Mouse (Mus musculus): Measurements from ENCODE around the gene Npnt.

Gene Npnt

DNA sequence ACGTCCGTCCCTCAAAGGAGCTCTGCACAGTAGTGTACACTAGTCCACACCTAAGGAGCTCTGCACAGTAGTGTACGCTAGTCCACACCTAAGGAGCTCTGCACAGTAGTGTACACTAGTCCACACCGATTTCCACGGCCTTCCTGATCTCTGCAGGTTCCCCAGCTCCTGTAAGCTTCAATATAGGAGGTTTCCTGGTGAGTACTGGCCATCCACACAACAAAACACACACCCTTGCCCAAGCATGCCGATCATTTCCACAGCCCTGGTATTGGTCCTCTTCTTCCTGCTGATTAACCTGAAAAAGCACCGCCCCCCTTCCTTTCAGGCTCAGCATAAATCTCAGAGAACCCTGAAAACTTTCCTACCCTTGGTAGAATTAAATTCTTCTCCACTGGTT lies 57.6 kb downstream of the Npnt start:
- DNase-seq (ENCODE audit: low spot score) = no peak

DNA sequence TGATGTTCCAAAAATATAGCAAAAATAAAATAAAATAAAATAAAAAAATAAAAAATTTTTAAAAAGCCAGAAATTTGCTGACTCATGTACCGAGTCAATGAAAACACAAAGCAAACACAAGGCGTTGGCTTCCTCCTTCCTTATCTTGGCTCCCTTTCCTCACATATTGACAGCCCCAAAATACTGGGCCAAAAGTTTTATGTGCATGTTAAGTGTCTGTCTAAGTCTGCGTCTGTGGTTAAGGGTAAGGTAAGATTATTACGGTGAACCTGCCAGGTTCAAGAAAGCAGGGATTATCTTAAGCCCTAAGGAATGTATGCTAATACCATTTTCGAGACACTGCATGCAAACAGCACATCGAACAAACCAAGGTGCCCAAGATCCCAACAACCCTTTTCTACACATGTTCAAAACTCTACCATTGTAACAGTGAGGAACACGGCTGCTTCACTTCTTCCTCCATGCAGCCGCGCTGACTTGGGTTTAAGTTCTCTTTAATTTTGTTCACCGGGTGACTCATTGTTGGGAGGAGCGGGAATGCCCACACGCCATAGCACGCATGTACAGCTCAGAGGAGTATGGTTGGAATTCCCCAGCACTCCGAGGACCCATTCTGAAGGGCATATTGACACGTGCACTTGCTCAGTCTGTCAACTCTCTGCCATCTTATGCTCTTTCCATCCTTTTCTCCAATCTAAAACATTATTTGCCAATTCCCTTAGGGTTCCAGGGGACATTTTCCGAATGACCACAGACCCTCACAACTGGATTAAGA lies 62.8 kb downstream of the Npnt start:
- no peak for DNase-seq (ENCODE audit: low spot score)

DNA sequence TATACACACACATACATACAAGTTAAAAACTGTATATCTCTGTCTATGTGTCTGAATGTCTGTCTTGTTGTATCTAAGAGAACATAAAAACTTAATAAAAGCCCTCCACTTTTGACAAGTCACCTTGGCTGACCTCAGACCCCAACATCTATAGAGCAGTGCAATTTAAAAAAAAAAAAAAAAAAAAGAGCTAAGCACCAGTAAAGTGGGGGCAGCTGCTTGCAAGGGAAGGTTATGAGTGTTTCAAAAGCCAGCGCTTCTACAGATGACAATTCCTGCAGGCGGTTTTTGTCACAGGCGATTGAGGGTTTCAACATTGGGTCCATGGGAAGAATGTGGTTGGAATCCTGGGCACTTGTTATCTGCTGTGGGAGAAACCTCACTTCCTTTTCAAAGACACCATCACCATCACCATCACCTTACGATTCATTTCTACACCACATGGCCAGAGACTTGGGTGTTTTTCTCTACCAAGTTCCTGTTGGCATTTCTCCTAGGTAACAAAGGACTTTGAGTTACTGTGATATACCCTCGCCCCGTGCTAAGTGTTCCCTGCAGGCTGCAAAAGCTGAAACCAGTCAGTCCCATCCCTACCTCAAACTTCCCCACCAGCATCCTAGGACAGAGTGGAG lies 63.6 kb downstream of the Npnt start:
- DNase-seq (ENCODE audit: low spot score) = no peak

DNA sequence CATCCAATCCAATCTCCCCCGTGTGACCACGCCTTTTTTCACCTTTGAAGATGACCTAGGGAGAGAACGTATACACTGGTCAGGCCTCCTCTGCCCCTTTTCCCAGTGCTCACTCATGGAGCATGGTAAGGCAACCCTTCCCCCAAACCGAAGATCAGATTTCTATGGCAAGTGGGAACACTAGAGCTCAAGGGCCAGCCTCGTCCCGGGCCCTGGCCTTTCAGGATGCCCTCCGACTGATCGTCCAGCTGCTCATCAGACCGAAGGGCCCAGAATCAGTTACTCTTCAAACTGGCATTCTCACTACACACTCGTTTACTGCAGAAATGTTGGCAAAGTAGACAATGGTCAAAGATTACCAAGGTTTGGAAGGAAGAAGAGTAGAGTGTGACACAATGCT lies 65.6 kb downstream of the Npnt start:
- DNase-seq (ENCODE audit: low spot score) = no peak

DNA sequence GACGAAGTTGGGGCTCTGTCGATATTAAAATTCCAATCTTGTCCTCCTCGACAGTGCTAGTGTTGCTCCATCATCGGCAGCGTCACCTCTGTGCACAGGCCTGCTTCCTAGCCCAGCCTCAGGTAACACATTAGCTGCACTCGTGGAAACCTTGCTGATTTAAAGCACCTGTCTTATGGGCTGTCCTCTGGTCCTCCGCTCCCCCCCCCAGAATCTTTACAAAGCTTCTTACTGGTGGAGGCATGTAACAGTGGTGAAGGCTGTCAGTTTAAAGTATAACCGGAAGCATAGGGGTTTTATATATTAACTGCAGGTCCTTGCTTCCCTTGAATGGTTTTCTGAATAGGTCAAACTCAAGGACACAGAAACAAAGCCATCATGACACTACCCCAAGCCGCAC lies 66.8 kb downstream of the Npnt start:
- no peak for DNase-seq (ENCODE audit: low spot score)

DNA sequence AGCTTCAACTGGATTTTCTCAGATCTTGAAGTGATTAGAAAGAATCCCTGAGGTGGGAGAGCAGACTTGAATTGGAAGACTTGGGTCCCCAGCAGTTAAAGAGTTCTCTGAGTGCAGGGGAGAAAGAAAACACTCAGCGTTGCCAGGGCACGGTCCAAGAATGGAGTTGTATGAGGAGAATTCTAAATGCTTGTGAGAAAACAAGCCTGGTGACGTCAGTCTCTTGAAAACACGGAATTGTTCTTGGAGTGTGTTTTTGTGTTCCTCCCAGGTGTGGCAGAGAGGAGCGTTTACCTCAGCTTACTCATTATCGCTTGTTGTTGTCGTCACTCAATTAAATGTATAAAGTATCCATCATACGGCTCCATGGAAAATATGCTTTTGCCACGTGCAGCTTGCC lies 69.3 kb downstream of the Npnt start:
- DNase-seq (ENCODE audit: low spot score) = no peak

DNA sequence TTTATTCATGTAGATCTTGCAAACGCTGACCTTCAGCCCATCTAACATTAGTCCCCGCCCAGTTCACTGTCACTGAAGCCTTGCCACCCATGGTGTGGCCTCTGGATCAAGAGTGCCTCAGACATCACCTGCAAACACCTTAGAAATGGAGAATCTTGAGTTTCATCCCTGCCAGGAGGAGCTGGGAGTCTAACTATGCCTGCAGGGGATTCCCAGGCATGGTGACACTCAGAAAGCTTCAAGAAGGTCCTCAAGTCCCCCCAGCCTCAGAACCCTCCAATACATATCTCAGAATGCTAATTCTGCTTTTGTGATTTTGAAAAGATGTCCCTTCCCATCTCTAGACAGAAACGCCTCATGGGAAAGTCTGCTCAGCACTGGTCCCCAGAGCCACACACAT lies 69.7 kb downstream of the Npnt start:
- no peak for DNase-seq (ENCODE audit: low spot score)

DNA sequence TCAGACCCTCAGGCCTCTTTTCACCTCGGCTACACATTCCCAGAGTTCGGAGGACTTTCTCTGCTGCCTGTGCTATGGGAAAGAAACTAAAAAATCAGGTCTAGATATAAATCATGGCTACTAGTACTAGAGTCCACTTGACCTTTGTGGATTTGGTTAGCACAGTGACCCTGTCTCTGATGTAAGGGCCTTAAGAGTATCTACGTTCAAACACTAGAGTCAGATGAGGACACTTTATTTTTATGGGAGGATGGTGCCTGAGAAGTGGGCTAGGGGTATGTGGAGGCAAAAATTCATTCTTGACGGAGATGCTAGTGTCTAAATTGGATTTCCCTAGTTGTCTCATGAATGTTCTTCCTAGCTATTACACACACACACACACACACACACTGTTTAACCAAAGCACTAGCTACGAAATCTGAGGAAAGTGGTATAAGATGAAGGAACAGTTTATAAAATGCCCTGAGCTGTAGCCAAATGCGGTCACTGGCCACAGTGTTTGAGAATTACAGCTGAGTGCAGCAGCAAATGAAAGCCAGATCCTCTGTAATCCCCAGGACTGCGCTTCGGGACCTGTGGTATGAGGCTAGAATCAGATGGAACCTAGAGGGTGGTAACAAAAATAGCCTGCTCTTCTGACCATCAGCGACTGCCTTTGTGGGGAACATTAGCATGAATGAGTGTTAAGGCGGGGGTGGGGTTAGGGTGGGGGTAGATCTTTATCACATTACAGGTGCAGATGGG lies 73.0 kb downstream of the Npnt start:
- no peak for DNase-seq (ENCODE audit: low spot score)

DNA sequence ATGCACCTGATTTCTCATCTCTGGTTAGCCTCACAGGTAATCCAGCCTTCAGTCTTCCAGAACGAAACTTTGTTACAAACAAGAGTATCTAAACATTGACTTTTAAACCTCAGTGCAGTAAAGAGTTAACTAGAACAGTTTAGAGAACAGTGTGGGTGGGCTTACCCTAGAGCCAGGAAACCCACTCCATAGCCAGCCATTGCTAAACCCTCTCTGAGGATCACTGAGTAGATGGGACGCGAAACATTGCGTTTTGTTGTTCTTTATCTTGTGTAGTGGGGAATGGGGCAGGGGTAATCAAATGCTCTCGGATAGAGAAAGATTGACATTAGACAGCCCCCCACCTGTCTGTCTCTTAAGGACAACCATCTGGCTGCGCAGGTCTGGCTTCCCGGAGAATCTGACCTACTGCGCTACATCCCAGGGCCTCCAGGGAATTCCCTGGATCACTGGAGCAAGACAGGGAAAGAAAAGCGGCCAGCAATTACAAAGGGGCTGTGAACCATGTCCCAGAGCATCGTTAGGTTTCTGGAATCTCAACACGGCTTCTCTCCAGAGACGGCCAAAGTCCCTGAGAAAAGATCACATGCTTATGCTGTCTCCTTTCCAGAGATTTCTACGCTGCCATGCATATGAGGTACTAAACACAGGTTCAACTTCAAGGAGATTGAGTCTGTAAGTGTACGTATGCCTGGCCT lies 73.9 kb downstream of the Npnt start:
- no peak for DNase-seq (ENCODE audit: low spot score)

DNA sequence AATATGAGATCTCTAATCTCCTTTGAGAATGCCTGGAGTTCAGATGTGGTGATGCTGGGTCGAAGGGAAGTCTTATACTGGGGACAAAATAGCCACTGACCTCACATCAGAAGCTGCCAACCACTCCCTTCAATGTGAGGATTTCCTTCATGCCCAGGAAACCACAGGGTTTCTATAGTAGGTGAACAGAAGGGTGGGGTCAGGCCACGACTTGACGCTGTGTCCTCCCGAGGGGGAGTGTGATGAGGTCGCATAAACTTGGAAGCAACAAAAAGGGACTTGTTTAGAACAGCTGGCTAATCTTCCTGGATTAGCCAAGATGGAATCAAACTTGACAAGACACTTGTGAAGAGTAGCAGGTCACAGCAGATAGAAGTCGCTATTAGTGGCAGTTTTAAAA lies 76.8 kb downstream of the Npnt start:
- DNase-seq (ENCODE audit: low spot score) = no peak

DNA sequence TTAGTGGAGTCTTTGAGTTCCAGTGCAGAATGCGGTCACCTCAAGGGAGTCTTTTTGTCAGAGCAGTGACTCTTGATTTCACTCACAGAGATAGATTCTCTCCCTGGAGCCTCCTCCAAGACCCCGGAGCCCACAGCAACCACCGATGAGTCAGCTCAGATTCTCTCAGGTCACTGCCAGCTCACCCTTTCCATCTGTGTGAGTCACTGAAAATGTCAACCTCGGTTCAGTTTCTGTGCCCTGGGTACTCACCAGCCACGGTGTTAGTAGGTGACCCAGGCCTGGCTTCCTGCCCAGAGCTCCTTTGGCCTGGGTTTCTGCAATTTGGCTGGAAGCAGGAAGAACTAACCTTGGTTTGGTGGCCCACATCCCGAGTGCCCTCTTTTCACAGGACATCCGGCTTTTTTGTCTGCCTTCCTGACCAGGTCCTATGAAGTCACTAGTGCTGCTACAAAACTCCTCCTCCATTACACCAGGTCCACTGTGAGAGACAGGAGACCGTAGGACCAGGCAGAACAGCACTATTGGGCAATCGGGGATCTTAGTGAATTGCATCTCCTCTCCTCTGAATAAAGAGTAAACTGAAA lies 78.7 kb downstream of the Npnt start:
- no peak for DNase-seq (ENCODE audit: low spot score)

DNA sequence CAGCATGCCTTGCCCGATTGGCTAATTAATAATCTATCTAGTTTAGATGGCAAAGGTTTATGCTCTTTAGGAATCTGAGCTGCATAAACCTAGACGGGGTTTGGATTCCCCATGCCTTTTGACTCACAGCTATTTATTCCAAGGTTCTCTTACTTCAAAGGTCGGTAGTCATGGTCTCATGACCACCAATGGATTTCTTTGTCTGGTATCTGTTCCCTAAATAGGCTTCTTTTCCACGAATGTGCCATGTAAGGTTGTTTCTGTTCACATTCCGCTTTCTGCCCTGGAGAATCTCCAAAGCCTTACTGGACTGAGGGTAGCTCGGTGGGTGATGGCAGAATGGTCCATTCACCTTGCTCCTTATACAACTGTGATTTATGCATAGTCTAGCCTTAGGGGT lies 80.0 kb downstream of the Npnt start:
- DNase-seq (ENCODE audit: low spot score) = no peak

DNA sequence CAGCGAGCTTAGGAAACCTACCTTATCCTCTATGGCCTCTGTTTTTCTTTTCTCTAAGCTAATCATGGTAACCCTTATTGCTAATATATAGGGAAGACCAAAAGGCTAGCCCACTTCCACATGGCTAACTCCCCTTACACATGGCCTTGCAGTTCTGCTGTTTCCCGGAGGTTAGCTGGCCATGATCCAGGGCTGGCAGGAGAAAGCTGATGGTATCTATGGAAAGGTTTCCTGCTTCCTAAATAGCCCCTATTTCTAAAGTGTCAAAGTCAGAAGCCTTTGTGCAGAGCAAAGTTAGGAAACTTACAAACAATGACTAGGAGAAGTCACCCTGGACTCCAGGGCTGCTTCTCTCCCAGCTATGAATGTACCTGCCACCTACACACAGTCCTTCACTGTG lies 81.3 kb downstream of the Npnt start:
- DNase-seq (ENCODE audit: low spot score) = no peak

DNA sequence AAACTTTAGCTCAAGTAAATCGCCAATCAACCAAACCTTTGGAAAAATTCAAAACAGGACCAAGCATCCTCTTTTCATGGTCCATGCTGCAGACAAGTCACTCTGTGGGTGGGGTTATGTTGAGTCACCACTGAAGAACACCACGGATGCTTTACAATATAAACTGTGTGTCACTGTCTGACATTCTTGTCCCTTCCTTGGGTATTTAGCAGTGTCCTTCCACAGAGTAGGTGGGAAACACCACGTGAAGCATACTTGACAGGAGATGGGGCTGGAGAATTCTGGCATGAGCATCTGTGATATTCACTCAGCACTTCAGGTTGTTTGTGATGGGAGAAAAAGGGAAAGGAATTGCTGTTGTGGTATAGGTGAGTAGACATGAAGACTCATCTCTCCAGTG lies 83.1 kb downstream of the Npnt start:
- no peak for DNase-seq (ENCODE audit: low spot score)

DNA sequence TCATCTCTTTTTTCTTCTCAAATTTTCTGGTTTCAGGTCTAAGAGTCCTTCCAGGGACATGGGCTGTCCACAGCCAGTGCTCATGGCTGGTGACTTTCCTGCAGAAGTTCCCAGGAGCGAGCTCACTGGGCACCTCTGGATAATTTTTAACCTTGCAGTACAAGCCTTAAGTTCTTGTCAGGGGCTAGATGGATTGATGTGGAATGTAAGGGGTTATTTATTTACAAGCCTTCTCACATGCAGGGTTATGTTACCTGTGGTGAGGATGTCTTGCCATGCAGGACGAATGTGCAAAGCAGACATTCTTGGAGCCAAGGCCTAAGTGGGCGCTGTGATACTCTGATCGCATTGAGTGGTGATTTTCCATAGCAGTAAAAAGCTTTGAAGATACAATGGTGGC lies 84.5 kb downstream of the Npnt start:
- DNase-seq (ENCODE audit: low spot score) = no peak

DNA sequence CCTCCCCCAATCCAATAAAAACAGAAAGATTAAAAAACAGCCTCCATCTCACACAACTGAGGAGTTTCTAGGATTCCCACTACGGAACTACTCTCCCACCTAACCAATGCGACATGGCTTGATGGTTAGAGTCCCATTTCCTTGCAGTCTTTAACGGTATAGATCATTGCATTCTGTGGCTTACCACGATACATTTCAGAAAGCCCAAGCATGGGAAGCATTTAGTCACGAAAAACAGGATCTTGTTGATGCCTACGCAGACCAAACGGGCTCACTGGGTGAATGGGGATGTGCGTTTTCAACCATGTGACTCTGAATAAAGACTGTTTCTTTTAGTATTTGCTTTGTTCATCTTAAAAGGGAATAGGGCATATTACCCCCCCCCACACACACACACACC lies 85.1 kb downstream of the Npnt start:
- no peak for DNase-seq (ENCODE audit: low spot score)

DNA sequence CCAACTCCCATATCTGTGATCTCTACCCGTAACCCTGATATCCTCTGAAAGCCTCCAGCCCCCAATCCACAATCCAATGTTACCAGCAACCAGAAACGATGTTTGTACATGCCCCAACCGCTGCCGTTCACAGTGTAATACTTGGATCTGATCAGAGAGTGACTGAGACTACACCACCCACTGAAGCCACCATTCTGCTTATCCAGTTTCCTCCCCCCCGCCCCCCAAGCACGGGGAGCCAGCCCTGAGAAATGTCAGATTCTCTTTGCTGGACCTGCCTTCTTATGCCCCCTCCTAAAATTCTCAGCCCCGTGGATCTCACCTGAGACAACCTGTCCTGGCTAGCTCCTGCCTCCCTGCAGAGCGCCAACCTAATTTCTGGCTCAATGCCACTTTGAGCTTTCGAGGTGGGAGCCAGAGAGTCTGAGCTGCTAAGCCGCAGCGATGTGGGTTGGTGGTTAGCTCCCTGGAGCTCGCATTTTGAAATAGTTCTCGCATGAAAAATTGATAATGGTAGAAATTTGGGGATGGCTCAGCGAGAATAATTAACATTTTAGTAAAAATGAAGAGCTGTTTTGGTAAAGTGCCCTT lies 85.7 kb downstream of the Npnt start:
- DNase-seq (ENCODE audit: low spot score) = no peak

DNA sequence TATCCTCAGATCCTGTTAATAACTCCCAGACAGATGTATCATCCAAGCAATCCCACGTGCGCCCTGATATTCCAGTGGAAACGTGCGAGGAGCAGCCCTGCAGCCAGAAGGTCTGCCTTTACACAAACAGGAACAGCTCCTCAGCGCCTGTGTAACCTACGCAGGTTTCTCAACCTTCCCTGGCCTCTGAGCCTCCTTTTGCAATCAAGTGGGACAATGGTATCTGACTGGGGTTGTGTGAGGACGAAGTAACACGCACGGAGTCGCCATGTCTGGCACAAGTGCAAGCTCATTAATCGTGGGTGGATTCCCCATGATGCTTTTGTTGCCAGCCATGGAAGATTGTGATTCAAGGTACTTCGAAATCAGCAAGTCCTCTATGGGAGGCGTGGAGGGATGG lies 86.2 kb downstream of the Npnt start:
- DNase-seq (ENCODE audit: low spot score) = no peak

DNA sequence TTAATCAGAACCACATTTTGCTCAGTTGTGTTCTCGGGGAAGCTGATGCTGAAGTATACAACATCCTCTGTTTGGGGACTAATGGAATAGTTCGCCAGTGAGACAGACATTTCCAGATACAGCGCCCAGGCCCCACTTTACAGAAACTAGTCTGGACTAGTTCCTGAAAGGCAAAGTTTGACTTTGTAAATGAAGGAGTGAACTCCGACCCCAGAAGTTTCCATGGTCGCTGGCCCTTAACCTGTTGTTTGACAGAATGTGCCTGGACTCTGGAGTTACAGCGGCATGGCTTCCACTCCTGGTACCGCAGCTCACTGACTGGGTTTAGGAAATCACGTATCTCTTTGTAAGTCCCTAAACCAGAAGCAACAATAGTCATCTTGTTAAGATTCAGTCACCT lies 89.3 kb downstream of the Npnt start:
- DNase-seq (ENCODE audit: low spot score) = no peak

DNA sequence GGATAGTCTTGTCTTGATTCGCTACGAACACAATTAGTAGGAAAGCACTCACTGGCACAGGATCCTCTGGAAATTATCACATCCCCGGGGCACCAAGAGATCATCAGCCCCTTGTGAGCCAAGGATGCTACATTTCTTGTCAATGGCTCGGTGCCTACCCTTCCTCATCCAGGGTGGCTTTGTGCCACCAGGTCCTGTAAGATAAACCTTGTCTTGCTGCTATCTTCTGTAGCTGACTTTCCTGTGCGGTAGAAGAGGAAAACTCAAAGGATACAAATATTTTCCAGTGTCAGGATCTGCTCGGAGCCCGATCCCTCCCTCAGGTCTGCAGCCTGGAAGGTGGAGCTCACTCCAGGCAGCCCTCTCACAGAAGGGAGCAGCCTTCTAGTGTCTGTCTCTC lies 90.5 kb downstream of the Npnt start:
- DNase-seq (ENCODE audit: low spot score) = no peak

DNA sequence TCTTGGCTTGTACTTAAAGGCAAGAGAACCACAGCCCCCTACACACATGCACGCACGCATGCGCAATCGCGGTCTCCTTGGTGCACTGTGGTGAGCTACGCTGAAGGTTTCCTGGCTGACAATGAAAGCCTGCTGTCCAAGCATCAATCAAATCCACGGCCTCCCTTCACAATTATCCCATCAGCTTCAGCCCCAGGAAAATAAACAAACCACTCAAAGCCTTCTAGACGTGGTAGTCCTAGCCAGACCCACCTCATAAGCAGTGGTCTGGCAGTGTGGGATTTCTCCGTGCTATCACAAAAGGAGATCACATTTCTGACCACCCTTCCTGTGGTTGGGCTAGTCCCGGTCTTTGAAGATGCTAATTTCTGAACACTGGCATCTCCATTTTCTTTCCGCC lies 91.2 kb downstream of the Npnt start:
- no peak for DNase-seq (ENCODE audit: low spot score)

DNA sequence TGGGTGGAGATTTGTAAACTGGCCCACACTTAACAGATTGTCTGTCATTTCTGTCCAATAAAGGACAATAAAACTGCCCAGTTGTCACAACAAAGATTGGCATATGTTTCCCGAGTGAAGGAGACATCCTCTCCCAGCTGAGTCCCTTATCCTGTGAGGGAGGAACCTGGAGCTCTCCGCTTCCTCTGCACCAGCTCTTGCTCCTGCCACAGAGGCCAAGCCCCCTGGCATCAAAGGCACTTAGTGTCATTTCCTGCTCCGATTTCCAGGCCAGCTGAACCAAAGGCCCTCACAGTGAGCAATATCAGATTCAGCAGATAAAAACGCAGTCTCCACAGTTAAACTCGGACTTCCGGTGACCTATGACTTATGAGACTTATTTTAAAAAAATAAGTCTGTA lies 93.4 kb downstream of the Npnt start:
- no peak for DNase-seq (ENCODE audit: low spot score)
